Mouse (Mus musculus) lung, embryonic 15.5 days (tissue): ENCODE measurements around the gene Mtus2. TPM values are rescaled to one million over a fixed set of nuclear protein-coding genes. Genes with fewer than 3 reads are reported as not detected.

Source experiments
- ATAC-seq: fragments of 200-750 bp; cut with Nextera tagmentation; 2 replicates; pipeline ENCODE4 v1.8.0; 2017; ENCODE audit warnings: moderate number of reproducible peaks, borderline replicate concordance; ENCODE audit not compliant: low FRiP score, low TSS enrichment; ENCODE audit errors: extremely low read depth
- H3K27ac ChIP-seq: fragments of 300-500 bp; sonication (generic); 2 replicates; pipeline ENCODE4 v1.5.1; 2015; ENCODE audit warnings: moderate library complexity, mild to moderate bottlenecking, inconsistent platforms
- H3K27me3 ChIP-seq: fragments of 300-500 bp; sonication (generic); 2 replicates; pipeline ENCODE4 v1.6.1; 2015; ENCODE audit warnings: inconsistent platforms
- H3K36me3 ChIP-seq: fragments of 300-500 bp; sonication (generic); 2 replicates; pipeline ENCODE4 v1.6.1; 2015; ENCODE audit warnings: inconsistent platforms
- H3K4me1 ChIP-seq: fragments of 300-500 bp; sonication (generic); 2 replicates; pipeline ENCODE4 v1.6.1; 2015; ENCODE audit warnings: inconsistent platforms
- H3K4me2 ChIP-seq: fragments of 300-500 bp; sonication (generic); 2 replicates; pipeline ENCODE4 v1.6.1; 2015; ENCODE audit warnings: inconsistent platforms, mild to moderate bottlenecking, moderate library complexity
- H3K4me3 ChIP-seq: fragments of 300-500 bp; sonication (generic); 2 replicates; pipeline ENCODE4 v1.5.1; 2015; ENCODE audit warnings: mild to moderate bottlenecking, inconsistent platforms
- H3K9ac ChIP-seq: fragments of 300-500 bp; sonication (generic); 2 replicates; pipeline ENCODE4 v1.6.1; 2015; ENCODE audit warnings: inconsistent platforms
- H3K9me3 ChIP-seq: fragments of 300-500 bp; sonication (generic); 2 replicates; pipeline ENCODE4 v1.6.1; 2016; ENCODE audit warnings: inconsistent platforms
- WGBS: fragments of 180-500 bp; shearing (Covaris S2); methylation state at CpG from one replicate; pipeline ENCODE4 v1.1.7; 2015; 5-methylcytosine and 5-hydroxymethylcytosine counted together
- polyA plus RNA-seq: library from polyadenylated mRNA; unstranded; fragments of >200 nt; fragmentation: Nextera tagmentation; extraction: Ambion mirVana; gene quantifications from 2 replicates; pipeline ENCODE4 v1.2.1, GENCODE M21; 2015

Gene Mtus2
- polyA plus RNA-seq, 1 experiment from 2014 or later = 8.5 TPM

- Histone ChIP-seq H3K4me1 (no peaks in the 10 kb centered on the region), H3K4me2 (no peak overlapping the region), H3K9me3 (no peaks in the 10 kb centered on the region), H3K9ac (no peak overlapping the region), H3K27me3 (no peaks in the 10 kb centered on the region), H3K4me3 (no peak overlapping the region), H3K36me3 (no peaks in the 10 kb centered on the region), H3K27ac (no peak overlapping the region)
- 66% methylated on average over 4 of the region's 4 CpGs for WGBS
- no peak for ATAC-seq
These were observed 96.5 kb downstream of the Mtus2 start for GRCm38 (mm10) chr5:148053609-148053990.

- Histone ChIP-seq H3K27me3 (no peaks in the 10 kb centered on the region), H3K27ac (no peak overlapping the region), H3K4me1 (no peaks in the 10 kb centered on the region), H3K9ac (no peak overlapping the region), H3K4me2 (no peak overlapping the region), H3K36me3 (no peaks in the 10 kb centered on the region), H3K9me3 (no peaks in the 10 kb centered on the region), H3K4me3 (no peak overlapping the region)
- no peak for ATAC-seq
- WGBS = 64% methylated on average over 1 of the region's 1 CpGs
These were observed 99.7 kb downstream of the Mtus2 start for GRCm38 (mm10) chr5:148056831-148057230.

- Histone ChIP-seq H3K4me3 (no peak overlapping the region), H3K9me3 (no peaks in the 10 kb centered on the region), H3K27me3 (no peaks in the 10 kb centered on the region), H3K4me2 (no peak overlapping the region), H3K4me1 (no peaks in the 10 kb centered on the region), H3K27ac (no peak overlapping the region), H3K36me3 (no peaks in the 10 kb centered on the region), H3K9ac (no peak overlapping the region)
- ATAC-seq = no peak
- 41% methylated on average over 3 of the region's 3 CpGs for WGBS
These were observed 100.3 kb downstream of the Mtus2 start for GRCm38 (mm10) chr5:148057433-148057832.

- Histone ChIP-seq H3K9me3 (no peaks in the 10 kb centered on the region), H3K9ac (no peak overlapping the region), H3K27ac (no peak overlapping the region), H3K4me3 (no peak overlapping the region), H3K4me1 (no peaks in the 10 kb centered on the region), H3K36me3 (no peaks in the 10 kb centered on the region), H3K4me2 (no peak overlapping the region), H3K27me3 (no peaks in the 10 kb centered on the region)
- ATAC-seq = no peak
- WGBS = 66% methylated on average over 3 of the region's 3 CpGs
These were observed 102.2 kb downstream of the Mtus2 start for GRCm38 (mm10) chr5:148059339-148059738.

- no peaks in the 10 kb centered on the region for H3K27me3 ChIP-seq
- H3K36me3 ChIP-seq = no peaks in the 10 kb centered on the region
- H3K27ac ChIP-seq = no peak overlapping the region
- no peaks in the 10 kb centered on the region for H3K4me1 ChIP-seq
- no peak overlapping the region for H3K9ac ChIP-seq
- WGBS = 85% methylated on average over 4 of the region's 4 CpGs
- no peak for ATAC-seq
- no peak overlapping the region for H3K4me3 ChIP-seq
- no peaks in the 10 kb centered on the region for H3K9me3 ChIP-seq
- no peak overlapping the region for H3K4me2 ChIP-seq
These were observed 104.7 kb downstream of the Mtus2 start for GRCm38 (mm10) chr5:148061869-148062268.

- Histone ChIP-seq H3K9me3 (no peaks in the 10 kb centered on the region), H3K9ac (no peak overlapping the region), H3K27ac (no peak overlapping the region), H3K36me3 (no peaks in the 10 kb centered on the region), H3K4me3 (no peak overlapping the region), H3K27me3 (no peaks in the 10 kb centered on the region), H3K4me1 (no peaks in the 10 kb centered on the region), H3K4me2 (no peak overlapping the region)
- WGBS = 67% methylated on average over 3 of the region's 3 CpGs
- no peak for ATAC-seq
These were observed 106.6 kb downstream of the Mtus2 start for GRCm38 (mm10) chr5:148063745-148064144.

- H3K4me2 ChIP-seq = no peak overlapping the region
- WGBS = 66% methylated on average over 5 of the region's 5 CpGs
- no peak overlapping the region for H3K4me3 ChIP-seq
- no peak for ATAC-seq
- no peaks in the 10 kb centered on the region for H3K9me3 ChIP-seq
- no peaks in the 10 kb centered on the region for H3K4me1 ChIP-seq
- no peaks in the 10 kb centered on the region for H3K36me3 ChIP-seq
- no peaks in the 10 kb centered on the region for H3K27me3 ChIP-seq
- H3K9ac ChIP-seq = no peak overlapping the region
- H3K27ac ChIP-seq = no peak overlapping the region
These were observed 108.1 kb downstream of the Mtus2 start for GRCm38 (mm10) chr5:148065251-148065650.

- 5% methylated on average over 4 of the region's 4 CpGs for WGBS
- Histone ChIP-seq H3K9ac (no peak overlapping the region), H3K27ac (no peak overlapping the region), H3K9me3 (no peaks in the 10 kb centered on the region), H3K27me3 (no peaks in the 10 kb centered on the region), H3K4me1 (no peaks in the 10 kb centered on the region), H3K4me2 (no peak overlapping the region), H3K36me3 (no peaks in the 10 kb centered on the region), H3K4me3 (no peak overlapping the region)
- ATAC-seq = no peak
These were observed 112.8 kb downstream of the Mtus2 start for GRCm38 (mm10) chr5:148069909-148070308.

GRCm38 (mm10) chr5:148071800-148072199, 114.7 kb downstream of the Mtus2 start:
- no peaks in the 10 kb centered on the region for H3K4me1 ChIP-seq
- no peaks in the 10 kb centered on the region for H3K27me3 ChIP-seq
- H3K36me3 ChIP-seq = no peaks in the 10 kb centered on the region
- H3K4me2 ChIP-seq = no peak overlapping the region
- no peak overlapping the region for H3K27ac ChIP-seq
- H3K9me3 ChIP-seq = no peaks in the 10 kb centered on the region
- ATAC-seq = no peak
- H3K4me3 ChIP-seq = no peak overlapping the region
- H3K9ac ChIP-seq = no peak overlapping the region
- 5% methylated on average over 9 of the region's 9 CpGs for WGBS

- Histone ChIP-seq H3K4me3 (no peak overlapping the region), H3K36me3 (no peaks in the 10 kb centered on the region), H3K9ac (no peak overlapping the region), H3K4me2 (no peak overlapping the region), H3K4me1 (no peaks in the 10 kb centered on the region), H3K27ac (no peak overlapping the region), H3K27me3 (no peaks in the 10 kb centered on the region), H3K9me3 (no peaks in the 10 kb centered on the region)
- no peak for ATAC-seq
- WGBS = 82% methylated on average over 5 of the region's 5 CpGs
These were observed 116.3 kb downstream of the Mtus2 start for GRCm38 (mm10) chr5:148073461-148073860.

- H3K4me1 ChIP-seq = no peaks in the 10 kb centered on the region
- WGBS = 76% methylated on average over 3 of the region's 3 CpGs
- no peaks in the 10 kb centered on the region for H3K27me3 ChIP-seq
- no peaks in the 10 kb centered on the region for H3K36me3 ChIP-seq
- H3K9me3 ChIP-seq = no peaks in the 10 kb centered on the region
- no peak overlapping the region for H3K4me3 ChIP-seq
- H3K9ac ChIP-seq = no peak overlapping the region
- H3K4me2 ChIP-seq = no peak overlapping the region
- ATAC-seq = no peak
- H3K27ac ChIP-seq = no peak overlapping the region
These were observed 122.6 kb downstream of the Mtus2 start for GRCm38 (mm10) chr5:148079732-148080131.

GRCm38 (mm10) chr5:148083541-148083940, 126.4 kb downstream of the Mtus2 start:
- Histone ChIP-seq H3K9ac (no peak overlapping the region), H3K4me1 (no peaks in the 10 kb centered on the region), H3K4me2 (no peak overlapping the region), H3K27me3 (no peaks in the 10 kb centered on the region), H3K36me3 (no peaks in the 10 kb centered on the region), H3K4me3 (no peak overlapping the region), H3K27ac (no peak overlapping the region), H3K9me3 (no peaks in the 10 kb centered on the region)
- 96% methylated on average over 1 of the region's 1 CpGs for WGBS
- no peak for ATAC-seq

GRCm38 (mm10) chr5:148084766-148085165, 127.6 kb downstream of the Mtus2 start:
- no peak overlapping the region for H3K4me3 ChIP-seq
- H3K36me3 ChIP-seq = no peaks in the 10 kb centered on the region
- H3K9ac ChIP-seq = no peak overlapping the region
- 78% methylated on average over 5 of the region's 5 CpGs for WGBS
- no peak overlapping the region for H3K4me2 ChIP-seq
- H3K4me1 ChIP-seq = no peaks in the 10 kb centered on the region
- no peaks in the 10 kb centered on the region for H3K27me3 ChIP-seq
- ATAC-seq = no peak
- H3K27ac ChIP-seq = no peak overlapping the region
- no peaks in the 10 kb centered on the region for H3K9me3 ChIP-seq
